Mouse (Mus musculus) heart, postnatal 36 days (tissue): ENCODE results near the gene Cers3. TPM values are rescaled to one million over a fixed set of nuclear protein-coding genes. Genes with fewer than 3 reads are reported as not detected.
A peak's percentile ranks its signal among the peaks of the same experiment; 100 is the strongest.

ENCODE experiments used
- DNase-seq, 2 experiments: peaks; one replicate each; pipeline ENCODE4 v3.0.0; 2021 to 2022
- intact Hi-C: fragments of 180-260 bp; cut with DNase I; formaldehyde crosslinking; loops from one replicate; pipeline ENCODE4 v1.15.1; 2025
- total RNA-seq, 2 experiments: library from RNA; stranded (reverse); gene quantifications; 2 replicates each; pipeline ENCODE4 v1.2.3; 2021

Cers3 gene
- total RNA-seq, 2 experiments from 2014 or later: 0.17 TPM; not detected in 1

GRCm38 (mm10) chr7:66779411-66779810 is 36.1 kb downstream of the Cers3 start:
- DNase-seq: no peak
- intact Hi-C loops: no loop called here

- DNase-seq: no peak
- intact Hi-C loops: no loop called here
These were observed 36.9 kb downstream of the Cers3 start for GRCm38 (mm10) chr7:66779944-66780942.

GRCm38 (mm10) chr7:66786476-66786875 is 43.2 kb downstream of the Cers3 start:
- intact Hi-C loops: no loop called here
- DNase-seq: no peak

- no peak for DNase-seq
- intact Hi-C loops: no loop called here
These were observed 44.5 kb downstream of the Cers3 start for GRCm38 (mm10) chr7:66787816-66788215.

GRCm38 (mm10) chr7:66789860-66790748 is 46.8 kb downstream of the Cers3 start:
- peak in 1 of 2 experiments; percentile 11 for DNase-seq

GRCm38 (mm10) chr7:66791022-66791421 is 47.7 kb downstream of the Cers3 start:
- intact Hi-C loops: no loop called here
- no peak for DNase-seq

More at GRCm38 (mm10) chr7:66789860-66790748, 46.8 kb downstream of the Cers3 start:
- intact Hi-C loops: no loop called here

- DNase-seq: no peak
- intact Hi-C loops: no loop called here
These were observed 53.6 kb downstream of the Cers3 start for GRCm38 (mm10) chr7:66796909-66797308.

GRCm38 (mm10) chr7:66797345-66797744 is 54.0 kb downstream of the Cers3 start:
- no peak for DNase-seq
- intact Hi-C loops: no loop called here

GRCm38 (mm10) chr7:66798826-66799225 is 55.5 kb downstream of the Cers3 start:
- intact Hi-C loops: no loop called here
- DNase-seq: no peak

GRCm38 (mm10) chr7:66800784-66801183 is 57.5 kb downstream of the Cers3 start:
- intact Hi-C loops: no loop called here
- DNase-seq: peak in 1 of 2 experiments; percentile 13

- intact Hi-C loops: no loop called here
- DNase-seq: peak; percentile 56 to 57
These were observed 58.5 kb downstream of the Cers3 start for GRCm38 (mm10) chr7:66801785-66802184.

- DNase-seq: no peak
- intact Hi-C loops: no loop called here
These were observed 60.5 kb downstream of the Cers3 start for GRCm38 (mm10) chr7:66803798-66804197.

GRCm38 (mm10) chr7:66806801-66807200 is 63.5 kb downstream of the Cers3 start:
- intact Hi-C loops: no loop called here

GRCm38 (mm10) chr7:66810436-66810835 is 67.1 kb downstream of the Cers3 start:
- DNase-seq: no peak
- intact Hi-C loops: no loop called here

More at GRCm38 (mm10) chr7:66806801-66807200, 63.5 kb downstream of the Cers3 start:
- no peak for DNase-seq

- no peak for DNase-seq
- intact Hi-C loops: no loop called here
These were observed 68.0 kb downstream of the Cers3 start for GRCm38 (mm10) chr7:66811294-66811693.

- intact Hi-C loops: no loop called here
- DNase-seq: no peak
These were observed 69.0 kb downstream of the Cers3 start for GRCm38 (mm10) chr7:66812289-66812688.

- DNase-seq: no peak
These were observed 69.4 kb downstream of the Cers3 start for GRCm38 (mm10) chr7:66812737-66813136.

GRCm38 (mm10) chr7:66813172-66813571 is 69.9 kb downstream of the Cers3 start:
- no peak for DNase-seq
- intact Hi-C loops: no loop called here

More at GRCm38 (mm10) chr7:66812737-66813136, 69.4 kb downstream of the Cers3 start:
- intact Hi-C loops: no loop called here

GRCm38 (mm10) chr7:66815526-66815925 is 72.2 kb downstream of the Cers3 start:
- intact Hi-C loops: no loop called here
- DNase-seq: peak in 1 of 2 experiments; percentile 22

GRCm38 (mm10) chr7:66820034-66820433 is 76.7 kb downstream of the Cers3 start:
- intact Hi-C loops: loop anchor here (1.0 to 5.0 kb wide), 3 partner anchors 19 to 812 kb away; partner anchors contain the start of gene Adamts17
- peak; percentile 57 to 71 for DNase-seq

GRCm38 (mm10) chr7:66830803-66831202 is 87.5 kb downstream of the Cers3 start:
- intact Hi-C loops: no loop called here
- no peak for DNase-seq
